Mouse (Mus musculus) ES-Bruce4 (cell line): ENCODE data around the gene Ufsp1.

Experiments
- CTCF ChIP-seq: IDR thresholded peaks from one replicate; pipeline ENCODE4 v1.8.1; 2011; ENCODE audit warnings: low read depth, low read length
- EP300 ChIP-seq: IDR thresholded peaks from 2 replicates; pipeline ENCODE4 v1.6.1; 2011; ENCODE audit warnings: low read depth, low read length; ENCODE audit not compliant: insufficient read depth

- TF ChIP-seq CTCF: no peak
- no peak for TF ChIP-seq EP300
Measured at GRCm38 (mm10) chr5:137299240-137299639, 4.8 kb downstream of the Ufsp1 start.
